Mouse (Mus musculus) frontal cortex, postnatal 36 days (tissue): ENCODE data around the gene Adtrp.

ENCODE experiments used
- DNase-seq, 2 experiments: peaks; one replicate each; pipeline ENCODE4 v3.0.0; 2022; ENCODE audit warnings: low spot score in 2 of 2

Adtrp gene

DNA sequence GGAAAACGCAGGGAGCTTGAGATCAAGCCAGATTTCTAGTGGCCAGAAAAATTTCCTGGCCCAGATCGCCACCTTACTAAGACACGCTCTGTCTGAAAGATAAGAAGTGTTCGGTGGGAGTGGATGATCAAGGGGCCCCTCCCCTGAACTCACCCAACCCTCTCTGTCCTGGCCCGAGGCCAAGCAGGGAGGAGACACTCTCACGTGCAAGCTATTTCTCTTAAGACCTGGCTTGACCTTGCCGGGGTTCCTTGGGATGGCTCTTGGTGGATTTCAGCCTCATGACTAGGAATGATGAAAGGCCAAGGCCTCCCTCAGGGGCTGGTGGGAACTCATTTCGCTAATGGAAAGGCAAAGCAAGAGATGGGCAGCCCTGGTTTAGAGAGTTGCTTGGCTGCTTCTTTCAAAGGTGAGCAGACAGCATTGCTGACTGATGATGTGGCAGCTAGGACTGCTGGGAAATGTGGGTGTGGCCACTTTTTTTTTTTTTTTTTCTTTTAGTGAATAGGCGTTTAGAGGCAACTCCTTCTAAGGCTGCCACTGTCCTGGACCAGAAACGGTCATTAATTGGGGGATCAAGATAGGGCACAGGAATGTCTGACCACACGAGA lies at the start of gene Adtrp:
Gene Adtrp (minus strand): TSS at position 169 of the 611 bp plus-strand sequence.
- no peak for DNase-seq

DNA sequence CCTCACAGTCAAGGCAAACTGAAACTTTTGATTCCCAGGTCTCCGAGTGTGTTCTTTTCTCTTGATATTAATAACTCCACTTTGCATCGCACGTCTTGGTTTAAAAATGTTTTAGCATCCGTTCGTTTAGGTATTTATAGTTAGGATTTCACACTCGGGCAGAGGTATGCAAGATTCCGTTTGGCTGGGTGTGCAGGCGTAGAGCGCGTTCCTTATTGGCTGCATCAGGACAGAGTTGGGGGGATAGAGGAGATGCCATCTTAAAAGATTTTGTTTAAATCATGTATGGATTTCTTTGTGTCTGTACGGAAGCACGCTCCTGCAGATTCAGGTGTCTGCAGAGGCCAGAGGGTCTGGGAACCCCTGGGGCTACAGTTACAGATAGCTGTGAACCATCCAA lies 44.5 kb upstream of the Adtrp start:
- DNase-seq: no peak

DNA sequence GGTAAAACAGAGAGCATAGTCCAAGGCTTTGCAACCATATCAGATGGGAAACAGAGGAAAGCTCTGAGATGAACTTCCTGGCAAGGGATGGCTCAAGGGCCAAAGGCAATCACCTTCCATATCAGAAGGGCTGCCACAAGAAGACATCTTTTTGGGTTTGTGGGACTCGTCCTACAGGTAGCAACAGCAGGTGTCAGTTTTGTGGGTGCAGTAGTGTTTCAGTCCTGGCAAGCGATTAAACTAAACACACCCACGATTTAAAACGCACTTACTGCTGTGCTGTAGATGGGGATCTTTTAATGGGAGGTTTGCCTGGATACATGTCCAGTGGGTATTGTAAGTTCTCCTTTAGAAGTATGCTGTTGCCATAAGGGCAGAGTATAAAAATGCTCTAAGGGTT lies 43.1 kb upstream of the Adtrp start:
- DNase-seq: no peak

DNA sequence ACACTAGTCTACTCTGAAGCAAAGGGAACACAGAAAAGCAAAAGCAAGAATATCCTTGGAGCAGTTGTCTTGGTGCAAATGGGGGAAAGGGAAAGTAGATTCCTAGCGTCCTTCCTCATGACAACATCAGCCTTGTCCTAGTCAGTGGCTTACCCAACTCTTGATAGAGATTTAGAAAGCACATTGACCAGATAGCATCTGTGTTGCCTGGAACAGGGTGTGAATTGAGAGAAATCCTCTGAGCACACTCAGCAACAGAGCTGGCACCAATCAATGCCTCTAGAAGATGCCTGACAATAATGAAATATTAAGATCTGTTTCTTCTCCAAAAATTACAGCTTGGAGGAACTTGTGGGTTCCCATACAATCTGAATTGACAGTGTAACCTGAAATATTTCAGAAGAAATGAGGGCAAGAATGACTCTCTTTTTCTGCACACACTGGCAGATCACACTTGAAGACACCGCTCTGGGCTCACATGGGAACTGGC lies 42.7 kb upstream of the Adtrp start:
- no peak for DNase-seq

DNA sequence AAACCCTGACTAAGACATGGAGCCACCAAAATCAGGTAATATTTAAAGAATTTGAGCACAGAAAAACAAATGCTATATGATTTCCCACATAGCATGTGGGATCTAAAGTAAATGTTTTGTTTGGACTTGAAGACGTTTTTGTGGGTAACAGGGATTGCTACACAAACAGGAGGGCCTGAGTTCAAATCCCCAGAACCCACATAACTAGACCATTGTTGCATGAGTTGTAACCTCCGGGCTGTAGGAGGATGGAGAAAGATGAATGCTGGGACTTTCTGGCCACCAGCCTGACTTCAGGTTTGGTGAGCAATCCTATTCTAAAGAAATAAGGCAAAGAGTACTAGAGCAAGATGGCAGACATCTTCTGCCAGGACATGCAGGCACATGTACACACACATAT lies 41.2 kb upstream of the Adtrp start:
- no peak for DNase-seq

DNA sequence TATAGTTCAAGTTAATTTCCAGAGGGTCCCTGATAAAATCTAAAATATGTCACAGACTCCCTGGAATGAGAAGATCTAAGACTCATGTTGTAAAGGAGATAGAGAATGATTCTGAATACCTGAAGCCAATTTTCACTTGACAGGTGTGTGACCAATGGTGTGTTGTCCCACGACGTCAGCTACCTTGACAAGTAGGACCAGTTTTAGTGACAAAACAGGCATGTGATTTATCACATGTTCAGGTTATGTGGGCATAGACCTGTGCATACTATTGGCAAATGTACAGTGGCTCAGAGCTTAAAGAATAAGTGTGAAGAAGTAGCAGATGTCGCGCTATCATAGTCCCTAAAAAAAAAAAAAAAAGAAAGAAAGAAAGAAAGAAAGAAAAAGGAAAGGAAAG lies 38.6 kb upstream of the Adtrp start:
- DNase-seq: no peak

DNA sequence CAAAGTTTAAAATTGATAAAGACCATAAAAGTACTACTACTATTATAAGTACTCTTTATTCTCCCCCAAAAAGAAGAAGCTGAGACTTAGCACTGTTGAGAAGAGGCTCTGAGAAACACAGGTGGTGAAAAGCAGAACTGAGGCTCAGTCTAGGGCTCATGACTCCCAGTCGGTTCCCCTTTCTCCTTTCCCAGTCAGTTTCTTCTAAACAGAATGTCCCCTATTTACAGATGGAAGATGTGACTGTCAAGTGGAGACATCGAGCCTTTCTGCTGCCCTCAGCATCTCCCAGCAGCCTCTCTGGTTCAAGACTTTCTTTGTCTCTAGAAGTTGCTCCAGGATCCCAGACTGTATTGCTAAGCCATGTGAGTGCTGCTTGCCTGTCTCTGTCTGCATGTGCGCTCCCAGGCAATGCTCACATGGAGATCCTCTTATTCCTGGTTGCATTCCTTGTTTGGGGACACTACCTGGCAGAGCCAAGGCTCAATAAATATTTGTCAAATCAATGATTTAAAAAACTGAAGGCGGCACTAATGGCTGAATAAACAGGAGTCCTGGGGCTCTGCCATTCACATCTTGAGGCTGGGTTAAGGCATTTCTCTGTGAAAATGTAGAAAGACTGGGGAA lies 36.3 kb upstream of the Adtrp start:
- no peak for DNase-seq

DNA sequence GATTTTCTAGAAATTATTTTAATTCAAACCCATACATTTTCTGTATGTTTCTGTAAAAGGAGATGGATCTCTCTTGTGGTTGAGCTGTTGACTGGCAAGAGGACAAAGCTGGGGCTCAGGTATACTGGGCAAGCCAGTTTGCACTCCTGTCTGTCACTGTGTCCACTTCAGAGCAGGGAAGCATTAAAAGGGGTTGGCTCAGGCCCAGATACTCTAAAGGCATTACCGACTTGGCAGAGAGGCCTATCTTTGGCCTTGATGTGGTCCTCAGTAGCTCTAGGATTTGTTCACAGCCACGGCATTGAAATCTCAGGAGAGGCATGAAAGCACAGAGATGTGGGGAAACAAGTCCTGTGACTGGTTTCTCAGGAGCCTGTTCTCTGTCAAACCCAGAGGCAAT lies 33.7 kb upstream of the Adtrp start:
- no peak for DNase-seq

DNA sequence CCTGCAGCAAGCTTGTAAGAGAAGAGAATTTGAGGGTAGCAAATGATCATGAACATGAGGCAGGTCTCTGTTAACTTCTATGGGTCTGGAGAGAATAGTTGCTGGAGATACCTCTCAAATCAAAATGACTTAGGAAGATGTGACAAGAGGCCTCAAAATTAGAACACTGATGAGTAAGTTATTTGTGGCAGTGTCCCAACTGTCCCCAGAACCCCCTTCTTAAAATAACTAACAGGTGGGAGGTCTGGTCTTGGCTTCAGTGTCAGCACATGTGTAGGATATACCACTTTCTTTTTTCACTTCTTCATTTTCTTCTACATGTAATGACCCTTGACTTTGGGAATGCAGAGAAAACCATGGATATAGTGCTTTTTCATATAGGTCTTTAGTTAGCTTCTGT lies 33.0 kb upstream of the Adtrp start:
- no peak for DNase-seq

DNA sequence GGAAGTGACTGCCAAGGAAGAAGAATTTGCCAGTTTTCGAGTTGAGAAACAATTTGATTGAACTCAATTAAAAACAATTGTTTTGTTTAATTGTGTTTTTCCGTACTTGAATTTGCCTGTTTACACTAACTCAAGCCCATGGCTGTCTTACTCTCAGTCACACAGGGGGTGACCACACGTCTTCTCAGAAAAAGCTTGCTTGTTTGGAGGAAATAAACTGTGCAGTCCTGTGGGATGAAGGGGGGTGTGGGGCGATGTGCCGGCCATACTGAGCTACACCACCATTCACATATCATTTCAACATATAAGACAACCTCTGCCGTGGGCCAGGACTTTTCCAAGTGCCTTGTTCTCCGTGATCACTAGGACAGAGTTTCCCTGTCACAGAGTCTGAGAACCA lies 25.2 kb upstream of the Adtrp start:
- DNase-seq: no peak

DNA sequence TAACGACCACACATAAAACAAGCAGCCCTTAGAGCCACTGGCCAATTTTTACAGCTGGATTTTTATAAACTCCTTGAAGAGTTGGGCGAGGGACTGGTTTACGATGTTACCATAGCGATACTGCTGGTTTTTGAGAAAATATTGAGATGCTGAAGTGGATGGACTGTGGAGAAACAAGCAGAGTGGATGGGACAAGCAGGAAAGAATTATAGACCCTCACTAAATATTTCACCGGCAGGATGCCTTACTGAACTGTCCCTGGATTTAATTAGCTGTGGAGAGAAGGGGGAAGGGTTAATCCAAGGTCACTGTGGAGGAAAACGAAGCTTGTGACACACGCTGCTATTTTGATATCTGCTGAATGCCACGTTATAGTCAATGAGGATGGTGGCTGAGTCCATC lies 24.7 kb upstream of the Adtrp start:
- no peak for DNase-seq

DNA sequence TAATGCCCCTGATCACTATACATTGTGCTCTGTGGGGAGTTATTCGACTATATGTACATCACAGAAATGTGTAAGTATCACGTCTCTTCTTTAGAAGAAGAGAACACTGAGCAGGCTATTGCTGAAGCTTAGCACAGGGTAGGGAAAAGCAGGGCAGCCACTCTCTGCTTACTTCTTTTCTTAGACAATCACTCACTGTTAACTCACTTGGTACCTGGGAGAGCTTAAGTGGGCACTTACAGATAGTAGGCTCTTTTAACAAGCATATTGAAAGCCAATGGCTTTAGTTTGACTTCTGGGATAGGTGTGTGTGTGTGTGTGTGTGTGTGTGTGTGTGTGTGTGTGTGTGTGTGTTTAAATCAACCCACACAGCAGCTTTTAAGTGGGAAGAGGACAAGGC lies 20.0 kb upstream of the Adtrp start:
- no peak for DNase-seq

DNA sequence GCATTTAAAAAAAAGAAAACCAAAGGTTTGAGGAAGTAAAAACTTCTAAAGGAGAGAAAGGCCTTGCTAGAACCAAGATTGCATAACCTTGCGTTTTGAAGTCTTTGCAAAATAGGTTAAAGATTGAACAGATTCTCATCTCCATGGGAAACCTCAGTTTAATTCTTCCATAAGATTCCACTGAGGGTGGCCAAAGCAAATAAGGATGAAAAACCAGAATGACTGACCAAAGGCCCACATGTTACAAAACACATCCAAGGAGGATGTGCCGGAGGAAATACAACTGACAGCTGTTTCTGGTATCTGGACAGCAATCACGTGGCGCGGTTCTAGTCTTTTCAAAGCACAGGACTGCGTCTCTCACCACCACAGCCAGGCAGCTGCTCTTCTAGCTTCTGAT lies 18.1 kb upstream of the Adtrp start:
- DNase-seq: no peak

DNA sequence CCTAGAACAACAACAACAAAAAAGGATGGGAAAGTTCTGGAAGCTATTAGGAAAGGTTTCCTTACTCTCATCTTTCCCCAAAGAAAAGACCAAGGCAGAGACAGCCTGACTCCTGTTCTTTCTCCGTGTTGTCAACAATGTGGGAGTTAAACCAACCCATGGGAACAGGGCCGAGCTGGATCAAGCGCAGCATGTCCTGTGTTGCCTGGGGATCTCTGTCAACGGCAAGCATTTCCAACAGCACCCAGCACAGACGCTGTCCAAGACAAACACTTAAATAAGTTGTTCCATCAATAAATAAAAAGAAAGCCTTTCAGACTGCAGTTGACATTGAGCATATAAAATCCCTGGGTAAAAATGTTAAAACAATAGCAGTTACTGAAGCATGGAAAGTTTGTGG lies 17.6 kb upstream of the Adtrp start:
- no peak for DNase-seq

DNA sequence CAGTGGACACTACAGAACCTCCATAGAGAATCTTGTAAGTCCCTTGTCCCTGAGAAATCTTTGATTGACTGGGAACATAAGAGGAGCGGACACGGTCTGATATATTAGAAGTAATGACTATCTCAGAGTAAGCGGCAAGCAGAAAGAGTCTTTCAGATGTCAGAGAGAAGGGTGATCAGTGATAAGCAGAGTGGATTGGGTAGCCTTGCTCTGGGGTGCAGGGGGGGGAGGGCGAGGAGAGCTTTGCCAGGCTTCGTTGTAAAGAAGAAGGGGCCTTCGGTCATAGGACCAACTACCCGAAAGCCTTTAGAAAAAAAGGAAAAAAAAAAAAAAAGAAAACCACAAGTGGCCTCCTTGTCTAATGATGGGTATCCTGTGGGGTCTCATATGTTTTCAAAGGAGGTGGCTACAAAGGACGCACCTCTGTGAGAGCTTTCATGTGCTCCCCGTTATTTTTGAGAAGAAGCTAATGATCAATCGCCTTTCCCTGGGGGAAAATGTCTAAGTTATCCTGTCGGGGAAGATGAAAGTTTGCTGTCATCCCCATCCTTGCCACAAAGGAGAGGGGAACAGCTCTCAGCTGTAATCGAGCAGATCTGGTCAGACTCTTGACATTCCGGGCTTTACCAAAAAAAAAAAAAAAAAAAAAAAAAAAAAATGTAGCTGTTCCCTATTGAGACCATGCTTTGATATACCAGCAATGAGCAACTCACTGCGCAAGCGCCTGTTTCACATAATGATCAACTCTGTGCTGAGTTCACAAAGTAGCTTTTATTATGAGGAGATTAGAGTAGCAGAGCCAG lies 13.3 kb upstream of the Adtrp start:
- DNase-seq: no peak

DNA sequence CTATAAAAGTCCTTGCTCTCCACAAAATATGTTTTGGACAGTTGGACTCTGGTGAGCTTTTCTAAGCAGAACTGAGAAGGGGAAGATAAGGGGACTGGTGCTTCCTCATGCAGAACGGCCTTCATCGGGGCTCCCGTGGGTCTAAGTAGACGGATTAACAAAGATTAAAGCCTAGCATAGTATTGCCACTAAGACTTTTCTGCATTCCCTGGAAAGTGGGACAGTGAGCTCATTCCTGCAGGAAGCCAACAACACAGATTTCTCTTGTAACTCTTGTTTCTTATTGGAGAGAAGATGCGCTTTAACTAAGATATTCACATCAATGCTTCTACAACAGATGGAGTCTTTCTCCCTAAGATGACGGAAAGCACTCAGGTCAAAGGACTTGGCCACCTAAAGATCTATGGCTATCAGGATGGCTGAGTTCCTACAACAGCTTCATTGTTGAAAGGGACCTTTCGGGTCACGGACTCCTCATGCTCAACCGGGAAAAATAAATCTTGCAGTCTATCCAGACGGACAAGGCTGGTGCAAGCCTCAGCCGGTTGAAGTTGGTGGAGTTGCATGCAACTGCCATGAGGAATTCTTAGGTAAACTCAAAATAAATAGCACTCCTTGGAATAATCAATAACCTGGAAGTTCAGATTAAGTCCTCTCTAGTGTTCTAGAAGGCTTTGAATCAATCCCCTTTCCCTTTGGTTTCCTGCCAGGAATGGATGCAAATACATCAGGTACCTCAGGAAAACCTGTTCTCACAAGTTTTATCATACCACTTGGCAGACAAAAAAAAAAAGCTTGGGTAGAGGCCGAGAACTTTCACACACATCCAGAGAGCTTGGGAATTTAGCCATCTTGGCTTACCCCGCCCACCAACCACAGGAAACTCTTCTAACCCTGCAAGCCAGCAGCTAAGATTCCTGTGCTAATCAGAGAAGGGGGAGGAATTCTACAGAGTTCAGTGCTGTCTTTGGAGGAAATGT lies 8.0 kb upstream of the Adtrp start:
- no peak for DNase-seq

DNA sequence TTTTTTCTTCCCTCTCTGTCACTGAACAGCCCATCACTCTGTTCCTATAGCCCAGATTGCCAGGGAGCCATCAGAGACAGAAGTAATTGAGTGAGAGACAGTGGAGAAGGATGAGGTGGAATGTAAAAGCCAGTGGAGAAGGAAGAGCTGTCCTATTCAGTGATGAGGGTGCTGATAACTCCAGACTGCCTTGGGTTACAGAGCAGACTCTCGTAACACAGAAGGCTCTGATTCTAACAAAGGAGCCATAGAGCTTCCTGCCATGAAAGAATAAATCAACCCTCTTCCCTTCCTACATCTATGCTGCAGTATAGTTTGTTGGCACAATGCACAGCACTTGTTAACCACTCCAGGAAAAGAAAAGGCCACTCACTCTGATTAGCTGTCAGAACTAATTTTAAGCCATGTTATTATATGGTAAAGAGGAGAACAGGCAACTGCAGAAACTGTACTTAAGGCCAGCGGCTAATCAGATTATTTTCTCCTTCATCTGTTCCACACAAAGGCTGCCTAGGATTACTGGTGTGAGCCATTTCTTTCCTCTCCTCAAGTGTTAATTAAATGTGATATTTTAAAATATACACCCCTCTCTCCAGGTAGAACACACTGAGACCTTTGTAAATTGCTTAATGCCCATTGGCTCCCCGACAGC lies 3.4 kb upstream of the Adtrp start:
- DNase-seq: no peak

DNA sequence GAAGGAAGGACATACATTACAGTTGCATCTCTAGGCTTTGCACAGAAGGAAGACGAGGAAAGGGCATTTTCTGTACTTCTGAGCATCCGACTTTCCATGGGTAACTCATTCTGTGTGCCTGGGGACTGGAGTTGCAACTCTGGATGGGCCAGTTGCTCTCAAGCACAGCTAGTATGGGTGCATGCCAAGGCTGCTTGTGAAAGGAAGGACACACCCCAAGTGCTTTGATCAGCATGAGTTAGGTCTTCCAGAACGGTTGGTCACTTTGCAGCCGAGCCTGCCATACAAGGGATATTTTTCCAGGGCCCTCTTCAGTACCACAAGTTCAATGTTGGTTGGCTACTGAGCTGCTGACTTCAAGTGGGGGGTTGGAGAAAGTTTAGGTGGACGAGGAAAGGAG lies 968 bp downstream of the Adtrp start:
- DNase-seq: no peak

DNA sequence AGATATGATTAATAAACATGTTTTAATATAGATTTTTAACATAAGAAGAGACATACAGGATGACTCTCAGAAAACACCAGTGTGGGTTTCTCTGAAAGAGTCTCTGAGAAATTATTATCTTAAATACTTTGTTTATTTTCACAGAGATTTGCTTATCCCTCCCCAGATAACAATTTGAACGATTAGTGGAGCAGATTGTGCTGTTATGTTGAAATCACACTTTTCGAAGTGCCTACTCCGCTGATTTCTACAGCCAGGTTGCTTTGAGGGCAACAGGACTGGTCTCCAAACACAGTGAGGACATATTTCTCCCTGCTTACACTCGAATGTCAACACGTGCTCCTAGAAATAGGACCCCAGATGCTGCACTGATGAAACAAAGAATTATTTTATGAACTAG lies 2.5 kb downstream of the Adtrp start:
- no peak for DNase-seq

DNA sequence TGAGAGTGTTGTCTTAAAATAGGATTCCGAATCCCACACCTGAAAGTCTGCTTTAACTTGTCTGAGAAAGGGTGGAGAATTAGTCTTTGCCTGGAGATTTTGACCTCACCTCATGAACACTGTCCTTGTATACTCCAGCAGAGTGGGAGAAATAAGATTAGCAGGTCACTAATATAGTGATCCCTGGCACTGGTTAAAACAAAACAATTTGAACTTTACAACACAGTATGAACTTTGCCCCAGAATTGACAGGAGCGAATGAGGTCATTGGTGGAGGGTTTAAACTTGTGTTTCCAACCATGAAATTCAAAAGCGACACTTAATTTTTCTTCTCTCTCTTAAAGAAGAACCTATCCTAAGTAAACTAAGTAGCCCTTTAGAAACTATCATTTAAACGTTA lies 3.4 kb downstream of the Adtrp start:
- DNase-seq: no peak

DNA sequence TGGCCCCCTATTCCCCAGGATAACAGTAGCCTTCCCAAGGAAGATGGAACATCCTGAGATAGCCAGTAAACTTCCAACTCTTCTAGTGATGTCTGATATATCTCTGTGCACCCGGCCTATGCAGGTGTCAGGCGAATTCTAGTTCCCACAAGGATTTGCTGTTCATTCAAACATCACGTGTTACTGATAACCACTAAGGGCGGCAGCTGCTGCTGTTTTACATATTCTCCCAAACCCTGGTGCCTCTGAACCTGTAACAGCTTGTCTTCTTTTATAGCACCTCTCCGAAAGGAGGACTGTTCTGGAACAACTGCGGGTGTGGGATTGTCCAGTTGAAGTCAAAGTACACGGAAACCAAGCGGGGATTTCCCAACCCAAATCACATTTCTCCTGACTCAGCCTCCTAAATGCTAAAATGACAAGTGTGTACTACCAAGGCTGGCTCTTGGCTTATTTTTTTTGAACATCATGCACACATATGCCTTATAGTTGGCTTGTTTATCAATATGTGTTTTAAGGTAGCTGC lies 13.8 kb downstream of the Adtrp start:
- DNase-seq: no peak
